Mouse (Mus musculus) embryonic facial prominence, embryonic 14.5 days (tissue): ENCODE results near the gene Farsa. TPM values are rescaled to one million over a fixed set of nuclear protein-coding genes. Genes with fewer than 3 reads are reported as not detected.
"Not testable (repeated sequence)": the region's sequence is repeated elsewhere in the genome, so short reads cannot be mapped to it uniquely, and the experiment has no call there.

Source experiments
- ATAC-seq: fragments of 200-750 bp; cut with Nextera tagmentation; 2 replicates; pipeline ENCODE4 v1.8.0; 2017; ENCODE audit warnings: low read depth, moderate number of reproducible peaks, moderate TSS enrichment
- DNase-seq: peaks from one replicate; pipeline ENCODE4 v3.0.0-alpha.2; 2015; ENCODE audit warnings: low spot score
- H3K27ac ChIP-seq: fragments of 300-500 bp; sonication (generic); replicated peaks from 2 replicates; pipeline ENCODE4 v1.5.1; 2014; ENCODE audit warnings: low read depth, mild to moderate bottlenecking, low read length, moderate library complexity
- H3K27me3 ChIP-seq: fragments of 300-500 bp; sonication (generic); replicated peaks from 2 replicates; pipeline ENCODE4 v1.6.1; 2014; ENCODE audit warnings: low read length; ENCODE audit not compliant: control insufficient read depth, insufficient read depth
- H3K36me3 ChIP-seq: fragments of 300-500 bp; sonication (generic); 2 replicates; pipeline ENCODE4 v1.6.1; 2014; ENCODE audit warnings: low read length, mixed read lengths; ENCODE audit not compliant: control insufficient read depth, insufficient read depth
- H3K4me1 ChIP-seq: fragments of 300-500 bp; sonication (generic); 2 replicates; pipeline ENCODE4 v1.6.1; 2014; ENCODE audit warnings: antibody characterized with exemption, low read length; ENCODE audit not compliant: control insufficient read depth, insufficient read depth
- H3K4me2 ChIP-seq: fragments of 300-500 bp; sonication (generic); 2 replicates; pipeline ENCODE4 v1.6.1; 2014; ENCODE audit warnings: low read depth, mild to moderate bottlenecking, low read length, moderate library complexity, mixed read lengths
- H3K4me3 ChIP-seq: fragments of 300-500 bp; sonication (generic); 2 replicates; pipeline ENCODE4 v1.5.1; 2014; ENCODE audit warnings: low read depth, mild to moderate bottlenecking, low read length
- H3K9ac ChIP-seq: fragments of 300-500 bp; sonication (generic); 2 replicates; pipeline ENCODE4 v1.6.1; 2014; ENCODE audit warnings: low read depth, mild to moderate bottlenecking, low read length, moderate library complexity, mixed read lengths
- H3K9me3 ChIP-seq: fragments of 300-500 bp; sonication (generic); 2 replicates; pipeline ENCODE4 v1.6.1; 2016; ENCODE audit warnings: low read length; ENCODE audit not compliant: control insufficient read depth
- WGBS: fragments of 180-500 bp; shearing (Covaris S2); extraction: QIAGEN DNeasy Blood & Tissue Kit; methylation state at CpG from one replicate; pipeline ENCODE4 v1.1.7; 2014; 5-methylcytosine and 5-hydroxymethylcytosine counted together
- polyA plus RNA-seq: library from polyadenylated mRNA; unstranded; fragments of >200 nt; fragmentation: Nextera tagmentation; extraction: Ambion mirVana; gene quantifications from 2 replicates; pipeline ENCODE4 v1.2.1, GENCODE M21; 2014

Gene Farsa
- polyA plus RNA-seq, 1 experiment from 2014 or later = 67.1 TPM

- no peak overlapping the region for H3K4me3 ChIP-seq
- no peaks in the 10 kb centered on the region for H3K9me3 ChIP-seq
- no peak overlapping the region for H3K4me2 ChIP-seq
- DNase-seq = no peak
- H3K36me3 ChIP-seq = no peaks in the 10 kb centered on the region
- H3K9ac ChIP-seq = no peak overlapping the region
- no peaks in the 10 kb centered on the region for H3K27me3 ChIP-seq
- 73% methylated on average over 2 of the region's 4 CpGs for WGBS
- H3K27ac ChIP-seq = no peak overlapping the region
- H3K4me1 ChIP-seq = no peaks in the 10 kb centered on the region
- ATAC-seq = no peak
Observed at GRCm38 (mm10) chr8:84901071-84901470, 44.3 kb downstream of the Farsa start.

GRCm38 (mm10) chr8:84901752-84902151, 45.0 kb downstream of the Farsa start, which contains the start of gene Klf1:
Gene Klf1 (plus strand): TSS chr8:84901928.
- Histone ChIP-seq H3K4me2 (peak within 1 kb of the TSS; percentile 94), H3K9me3 (no peaks in the 10 kb centered on the region), H3K4me1 (no peaks in the 10 kb centered on the region), H3K27ac (peak within 1 kb of the TSS; percentile 59; the same call in 1 of the 2 replicates), H3K4me3 (peak within 1 kb of the TSS; percentile 60), H3K27me3 (no peaks in the 10 kb centered on the region), H3K36me3 (no peaks in the 10 kb centered on the region), H3K9ac (peak within 1 kb of the TSS; percentile 77)
- ATAC-seq (no peak), DNase-seq (no peak)
- 67% methylated on average over 3 of the region's 3 CpGs for WGBS

DNA sequence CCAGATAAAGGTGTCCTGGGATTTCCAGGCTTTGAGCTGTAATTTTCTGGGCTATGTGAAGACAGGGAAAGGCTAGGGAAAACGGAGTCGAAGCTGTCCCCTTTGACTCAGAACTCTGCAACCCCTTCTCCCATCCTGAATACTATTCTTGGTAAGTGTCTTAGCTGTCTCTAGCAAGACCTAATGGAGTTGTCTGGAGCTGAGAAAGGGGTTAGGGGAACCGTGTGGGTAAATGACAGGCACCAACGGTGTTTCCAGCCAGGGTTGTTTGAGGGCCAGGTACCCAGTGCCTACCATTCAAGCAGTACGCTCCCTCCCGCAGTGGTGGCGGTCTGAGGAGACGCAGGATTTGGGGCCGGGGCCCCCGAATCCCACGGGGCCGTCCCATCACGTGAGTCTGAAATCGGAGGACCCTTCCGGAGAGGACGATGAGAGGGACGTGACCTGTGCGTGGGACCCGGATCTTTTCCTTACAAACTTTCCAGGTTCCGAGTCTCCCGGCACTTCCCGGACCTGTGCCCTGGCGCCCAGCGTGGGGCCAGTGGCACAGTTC, 45.7 kb downstream of the Farsa start:
- ATAC-seq (no peak; the same call in 1 of the 2 replicates), DNase-seq (peak; percentile 35)
- WGBS = 6% methylated on average over 17 of the region's 24 CpGs
- Histone ChIP-seq H3K4me1 (no peaks in the 10 kb centered on the region), H3K9ac (peak overlapping the region; percentile 77), H3K4me3 (peak overlapping the region; percentile 60), H3K27me3 (no peaks in the 10 kb centered on the region), H3K36me3 (no peaks in the 10 kb centered on the region), H3K27ac (peak overlapping the region; percentile 59; the same call in 1 of the 2 replicates), H3K4me2 (peak overlapping the region; percentile 94), H3K9me3 (no peaks in the 10 kb centered on the region)

GRCm38 (mm10) chr8:84902920-84903661, 46.3 kb downstream of the Farsa start:
- Histone ChIP-seq H3K4me1 (no peaks in the 10 kb centered on the region), H3K4me2 (peak overlapping the region; percentile 94), H3K9me3 (no peaks in the 10 kb centered on the region), H3K27ac (peak overlapping the region; percentile 59; the same call in 1 of the 2 replicates), H3K36me3 (no peaks in the 10 kb centered on the region), H3K9ac (peak overlapping the region; percentile 77), H3K27me3 (no peaks in the 10 kb centered on the region), H3K4me3 (peak overlapping the region; percentile 60)
- under 1% methylated on average over 27 of the region's 68 CpGs for WGBS
- DNase-seq = peak; percentile 90
- ATAC-seq = peak; percentile 91

DNA sequence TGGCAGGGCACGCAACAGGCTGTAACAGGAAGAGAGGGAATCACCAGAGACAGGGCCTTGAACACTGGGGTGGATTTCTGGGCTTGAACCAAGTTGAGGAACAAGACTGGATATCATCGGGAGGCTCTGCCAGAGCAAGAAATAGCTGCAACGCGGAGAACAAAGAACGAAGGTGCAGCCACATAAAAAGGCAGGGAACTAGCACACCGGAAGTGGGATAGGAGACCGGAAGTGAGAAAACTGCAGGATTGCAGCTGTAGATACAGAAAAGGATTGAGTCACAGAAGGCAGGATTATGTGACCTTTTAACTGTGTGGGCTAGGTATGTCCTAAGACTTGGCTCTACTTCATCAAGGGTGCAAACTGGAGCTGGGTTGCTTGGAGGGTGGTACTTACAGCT, 47.6 kb downstream of the Farsa start:
- H3K4me3 ChIP-seq = no peak overlapping the region
- H3K9ac ChIP-seq = no peak overlapping the region
- ATAC-seq (no peak), DNase-seq (no peak)
- no peak overlapping the region for H3K4me2 ChIP-seq
- H3K27ac ChIP-seq = no peak overlapping the region
- peaks cover 5% of the 10 kb centered on the region; the same call in 1 of the 2 replicates for H3K4me1 ChIP-seq
- no peaks in the 10 kb centered on the region for H3K36me3 ChIP-seq
- 0 out of 2 replicates have a peak, but pooled peaks cover under 1% of the 10 kb centered on the region for H3K27me3 ChIP-seq
- WGBS = 87% methylated on average over 7 of the region's 7 CpGs
- no peaks in the 10 kb centered on the region for H3K9me3 ChIP-seq

- peaks cover 16% of the 10 kb centered on the region for H3K27me3 ChIP-seq
- WGBS = 91% methylated on average over 9 of the region's 9 CpGs
- H3K4me3 ChIP-seq = no peak overlapping the region
- H3K9ac ChIP-seq = no peak overlapping the region
- DNase-seq (no peak), ATAC-seq (no peak)
- H3K4me1 ChIP-seq = peaks cover 9% of the 10 kb centered on the region; the same call in 1 of the 2 replicates
- no peaks in the 10 kb centered on the region for H3K36me3 ChIP-seq
- H3K4me2 ChIP-seq = no peak overlapping the region
- H3K9me3 ChIP-seq = no peaks in the 10 kb centered on the region
- H3K27ac ChIP-seq = no peak overlapping the region
Observed at GRCm38 (mm10) chr8:84907037-84907436, 50.2 kb downstream of the Farsa start.

GRCm38 (mm10) chr8:84907493-84907892, 50.7 kb downstream of the Farsa start:
- H3K4me2 ChIP-seq = no peak overlapping the region
- WGBS = 72% methylated on average over 8 of the region's 8 CpGs

DNA sequence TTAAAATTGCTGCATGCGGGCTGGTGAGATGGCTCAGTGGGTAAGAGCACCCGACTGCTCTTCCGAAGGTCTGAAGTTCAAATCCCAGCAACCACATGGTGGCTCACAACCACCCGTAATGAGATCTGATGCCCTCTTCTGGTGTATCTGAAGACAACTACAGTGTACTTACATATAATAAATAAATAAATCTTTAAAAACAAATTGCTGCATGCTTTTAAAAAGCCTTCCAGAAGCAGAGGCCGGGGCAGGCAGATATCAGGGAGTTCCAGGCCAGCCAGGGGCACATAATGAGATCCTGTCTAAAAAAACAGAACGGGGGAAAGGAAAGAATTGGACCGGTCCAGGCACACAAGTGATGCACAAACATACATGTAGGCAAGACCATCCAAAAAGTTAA, 51.2 kb downstream of the Farsa start:
- H3K4me2 ChIP-seq = peak overlapping the region; percentile 85
- WGBS = 23% methylated on average over 6 of the region's 7 CpGs
- not testable (repeated sequence) for H3K36me3 ChIP-seq, ATAC-seq, DNase-seq, H3K9me3 ChIP-seq, H3K4me1 ChIP-seq, H3K27ac ChIP-seq
- H3K9ac ChIP-seq = peak overlapping the region; percentile 38; the same call in 1 of the 2 replicates
- H3K4me3 ChIP-seq = peak overlapping the region; percentile 59
- peaks cover 26% of the 10 kb centered on the region for H3K27me3 ChIP-seq

More at GRCm38 (mm10) chr8:84907493-84907892, 50.7 kb downstream of the Farsa start:
- Histone ChIP-seq H3K9ac (no peak overlapping the region), H3K9me3 (no peaks in the 10 kb centered on the region), H3K4me1 (peaks cover 9% of the 10 kb centered on the region; the same call in 1 of the 2 replicates), H3K27ac (no peak overlapping the region), H3K4me3 (no peak overlapping the region), H3K36me3 (no peaks in the 10 kb centered on the region), H3K27me3 (peaks cover 21% of the 10 kb centered on the region)
- DNase-seq (no peak), ATAC-seq (no peak)
